Mouse (Mus musculus) neural tube, embryonic 14.5 days (tissue): ENCODE measurements around the gene Itga9. TPM values are rescaled to one million over a fixed set of nuclear protein-coding genes. Genes with fewer than 3 reads are reported as not detected.

Source experiments
- ATAC-seq: fragments of 200-750 bp; cut with Nextera tagmentation; 2 replicates; pipeline ENCODE4 v1.8.0; 2017; ENCODE audit warnings: low read depth, mild to moderate bottlenecking, moderate TSS enrichment, moderate library complexity
- H3K27ac ChIP-seq: fragments of 300-500 bp; sonication (generic); 2 replicates; pipeline ENCODE4 v1.5.1; 2014; ENCODE audit warnings: low read depth, mild to moderate bottlenecking, control low read depth, low read length, moderate library complexity, mixed read lengths
- H3K27me3 ChIP-seq: fragments of 300-500 bp; sonication (generic); 2 replicates; pipeline ENCODE4 v1.6.1; 2014; ENCODE audit warnings: low read length; ENCODE audit not compliant: control insufficient read depth, insufficient read depth
- H3K36me3 ChIP-seq: fragments of 300-500 bp; sonication (generic); 2 replicates; pipeline ENCODE4 v1.6.1; 2014; ENCODE audit warnings: low read length, mixed read lengths; ENCODE audit not compliant: control insufficient read depth, insufficient read depth
- H3K4me1 ChIP-seq: fragments of 300-500 bp; sonication (generic); 2 replicates; pipeline ENCODE4 v1.6.1; 2014; ENCODE audit warnings: low read length; ENCODE audit not compliant: control insufficient read depth, insufficient read depth
- H3K4me2 ChIP-seq: fragments of 300-500 bp; sonication (generic); 2 replicates; pipeline ENCODE4 v1.6.1; 2014; ENCODE audit warnings: mild to moderate bottlenecking, low read depth, low read length, control low read depth
- H3K4me3 ChIP-seq: fragments of 300-500 bp; sonication (generic); 2 replicates; pipeline ENCODE4 v1.5.1; 2014; ENCODE audit warnings: low read depth, low read length, control low read depth, mixed read lengths
- H3K9ac ChIP-seq: fragments of 300-500 bp; sonication (generic); replicated peaks from 2 replicates; pipeline ENCODE4 v1.6.1; 2014; ENCODE audit warnings: low read depth, mild to moderate bottlenecking, control low read depth, low read length, mixed read lengths
- H3K9me3 ChIP-seq: fragments of 300-500 bp; sonication (generic); 2 replicates; pipeline ENCODE4 v1.6.1; 2016; ENCODE audit warnings: low read length; ENCODE audit not compliant: control insufficient read depth
- WGBS: fragments of 180-500 bp; shearing (Covaris S2); extraction: QIAGEN DNeasy Blood & Tissue Kit; methylation state at CpG from one replicate; pipeline ENCODE4 v1.1.7; 2014; 5-methylcytosine and 5-hydroxymethylcytosine counted together
- polyA plus RNA-seq: library from polyadenylated mRNA; unstranded; fragments of >200 nt; fragmentation: Nextera tagmentation; extraction: Ambion mirVana; gene quantifications from 2 replicates; pipeline ENCODE4 v1.2.1, GENCODE M21; 2014

Gene Itga9
- 1.7 and 3.1 TPM in 2 replicates for polyA plus RNA-seq

DNA sequence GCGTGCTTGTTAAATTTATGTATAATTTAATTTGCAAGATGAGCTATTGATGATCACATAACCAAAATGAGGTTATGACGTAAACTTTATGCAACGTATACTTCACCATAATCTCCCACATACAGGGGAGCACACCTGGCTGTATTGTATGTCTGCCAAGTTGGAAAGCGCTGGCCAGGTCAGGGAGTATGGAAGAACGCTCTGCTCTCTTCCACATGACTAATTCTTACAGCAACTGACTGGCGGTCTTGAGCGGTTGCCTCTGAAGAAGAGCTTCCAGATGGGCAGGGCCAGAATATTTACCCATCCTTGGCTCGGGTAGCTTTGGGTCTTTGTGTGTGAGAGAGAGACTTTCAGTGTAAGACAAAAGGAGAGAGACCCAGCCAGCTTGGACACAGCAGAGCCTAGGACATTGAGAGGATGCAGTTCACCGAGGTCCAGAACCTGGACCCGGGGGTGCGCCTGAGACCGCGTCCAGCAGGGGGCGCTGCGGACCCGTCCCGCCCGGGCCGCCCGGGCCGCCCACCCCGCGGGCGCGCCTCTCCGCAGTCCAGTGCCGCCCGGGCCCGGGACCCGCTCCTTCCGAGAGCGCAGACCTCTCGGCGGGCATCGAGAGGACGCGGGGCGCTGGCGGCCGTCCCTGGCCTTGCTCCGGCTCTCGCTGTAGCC is at the start of gene Itga9:
Gene Itga9, plus strand, starts transcription at position 543 of the 669 bp plus-strand sequence.
- Histone ChIP-seq H3K27me3 (peaks cover 5% of the 10 kb centered on the region; the same call in 1 of the 2 replicates), H3K4me1 (peaks cover 9% of the 10 kb centered on the region; the same call in 1 of the 2 replicates), H3K27ac (no peak within 1 kb of the TSS), H3K9me3 (no peaks in the 10 kb centered on the region), H3K4me3 (peak within 1 kb of the TSS; percentile 52), H3K36me3 (no peaks in the 10 kb centered on the region), H3K9ac (peak within 1 kb of the TSS; percentile 62), H3K4me2 (peak within 1 kb of the TSS; percentile 76)
- peak; percentile 90 for ATAC-seq
- 11% methylated on average over 41 of the region's 42 CpGs for WGBS

DNA sequence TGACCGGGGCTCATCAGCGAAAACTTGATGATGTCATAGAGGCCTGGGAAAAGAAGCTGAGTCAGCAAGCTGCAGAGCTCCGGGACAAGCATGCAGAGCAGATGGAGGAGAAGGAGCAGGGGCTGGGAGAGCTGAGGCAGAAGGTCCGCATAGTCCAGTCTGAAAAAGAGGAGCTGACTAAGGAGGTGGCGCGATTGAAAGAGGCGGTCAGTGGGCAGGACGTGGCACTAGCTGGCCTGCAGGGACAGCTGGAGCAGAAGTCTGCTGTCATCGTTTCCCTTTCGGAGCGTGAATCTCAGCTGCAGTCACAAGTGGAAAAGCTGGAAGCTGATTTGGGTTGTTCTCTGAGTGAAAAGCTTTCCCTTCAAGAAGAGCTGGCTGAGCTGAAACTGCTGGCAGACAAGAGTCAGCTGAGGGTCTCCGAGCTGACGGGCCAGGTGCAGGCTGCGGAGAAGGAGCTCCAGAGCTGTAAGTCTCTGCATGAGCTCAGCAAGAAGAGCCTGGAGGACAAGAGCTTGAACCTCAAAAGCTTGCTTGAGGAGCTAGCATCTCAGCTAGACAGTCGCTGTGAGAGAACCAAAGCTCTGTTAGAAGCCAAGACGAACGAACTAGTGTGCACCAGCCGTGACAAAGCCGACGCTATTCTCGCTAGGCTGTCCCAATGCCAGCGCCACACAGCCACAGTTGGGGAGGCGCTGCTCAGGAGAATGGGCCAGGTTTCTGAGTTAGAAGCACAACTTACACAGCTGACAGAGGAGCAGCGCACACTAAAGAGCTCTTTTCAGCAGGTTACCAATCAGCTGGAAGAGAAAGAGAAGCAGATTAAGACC is 49.3 kb upstream of the Itga9 start:
- peaks cover 62% of the 10 kb centered on the region for H3K36me3 ChIP-seq
- no peaks in the 10 kb centered on the region for H3K27me3 ChIP-seq
- H3K9ac ChIP-seq: no peak overlapping the region
- no peak overlapping the region for H3K4me2 ChIP-seq
- H3K27ac ChIP-seq: no peak overlapping the region
- no peaks in the 10 kb centered on the region for H3K4me1 ChIP-seq
- WGBS: 79% methylated on average over 24 of the region's 24 CpGs
- ATAC-seq: no peak
- H3K9me3 ChIP-seq: no peaks in the 10 kb centered on the region
- no peak overlapping the region for H3K4me3 ChIP-seq

DNA sequence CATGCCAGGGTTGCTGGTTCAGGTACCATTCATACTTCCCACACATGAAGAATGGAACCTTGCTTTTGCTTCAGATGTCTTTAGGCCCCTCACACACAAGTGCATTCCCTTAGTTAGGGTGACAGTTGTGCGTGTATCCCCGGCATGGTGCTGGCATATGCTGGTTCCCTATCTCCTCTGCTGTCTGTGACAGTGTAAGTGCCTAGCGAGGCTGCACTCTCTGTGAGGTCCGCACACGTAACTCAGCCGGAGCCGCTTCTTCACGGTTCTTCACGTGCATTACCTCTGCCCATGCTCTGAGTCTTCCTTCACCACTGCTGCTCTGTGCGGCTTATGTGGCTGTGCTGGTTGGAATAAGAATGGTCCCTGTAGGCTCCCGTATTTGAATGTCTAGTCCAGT is 43.1 kb upstream of the Itga9 start:
- H3K9me3 ChIP-seq: no peaks in the 10 kb centered on the region
- no peaks in the 10 kb centered on the region for H3K27me3 ChIP-seq
- 97% methylated on average over 11 of the region's 11 CpGs for WGBS
- H3K9ac ChIP-seq: no peak overlapping the region
- no peak for ATAC-seq
- no peak overlapping the region for H3K4me2 ChIP-seq
- no peak overlapping the region for H3K4me3 ChIP-seq
- no peak overlapping the region for H3K27ac ChIP-seq
- H3K36me3 ChIP-seq: peaks cover 69% of the 10 kb centered on the region
- H3K4me1 ChIP-seq: no peaks in the 10 kb centered on the region

DNA sequence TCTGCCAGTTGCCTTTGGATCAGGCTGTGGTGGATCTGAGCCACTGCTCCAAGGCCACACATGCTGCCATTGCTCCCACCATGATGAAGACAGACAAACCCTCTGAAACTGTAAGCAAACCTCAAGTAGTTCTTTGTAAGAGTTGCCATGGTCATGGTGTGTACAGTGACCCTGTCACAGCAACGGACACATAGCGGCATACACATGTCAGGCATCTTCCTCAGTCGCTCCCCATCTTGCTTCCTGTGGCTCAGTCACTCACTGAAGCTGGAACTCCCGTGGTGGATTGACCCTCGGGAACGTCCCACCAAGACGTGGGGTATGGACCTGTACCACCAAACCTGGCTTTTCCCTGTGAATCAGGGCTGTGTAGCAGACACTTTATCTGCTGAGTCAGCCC is 42.6 kb upstream of the Itga9 start:
- Histone ChIP-seq H3K4me1 (no peaks in the 10 kb centered on the region), H3K27ac (no peak overlapping the region), H3K4me2 (no peak overlapping the region), H3K9ac (no peak overlapping the region), H3K4me3 (no peak overlapping the region), H3K27me3 (no peaks in the 10 kb centered on the region), H3K36me3 (peaks cover 64% of the 10 kb centered on the region), H3K9me3 (no peaks in the 10 kb centered on the region)
- 90% methylated on average over 7 of the region's 7 CpGs for WGBS
- ATAC-seq: no peak

DNA sequence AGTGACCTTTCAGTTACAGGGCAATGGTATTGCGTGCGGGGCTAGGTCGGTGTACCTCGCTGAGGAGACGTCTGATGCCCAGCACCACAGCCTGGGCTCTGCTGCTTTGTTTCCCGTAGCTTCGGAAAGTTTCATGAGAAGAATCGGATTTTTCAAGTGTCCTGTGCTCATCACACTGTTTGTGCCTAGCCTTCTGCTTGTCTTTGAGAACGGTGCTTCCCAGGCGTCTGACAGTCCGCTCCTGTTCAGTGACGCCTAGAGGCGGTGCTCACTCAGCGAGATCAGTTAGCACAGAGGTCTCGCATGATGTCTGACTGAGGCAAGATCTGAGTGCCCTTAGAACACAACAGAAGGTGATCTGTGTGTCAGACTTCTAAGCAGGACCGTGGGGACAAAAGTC is 41.8 kb upstream of the Itga9 start:
- H3K4me2 ChIP-seq: no peak overlapping the region
- WGBS: 94% methylated on average over 16 of the region's 16 CpGs

DNA sequence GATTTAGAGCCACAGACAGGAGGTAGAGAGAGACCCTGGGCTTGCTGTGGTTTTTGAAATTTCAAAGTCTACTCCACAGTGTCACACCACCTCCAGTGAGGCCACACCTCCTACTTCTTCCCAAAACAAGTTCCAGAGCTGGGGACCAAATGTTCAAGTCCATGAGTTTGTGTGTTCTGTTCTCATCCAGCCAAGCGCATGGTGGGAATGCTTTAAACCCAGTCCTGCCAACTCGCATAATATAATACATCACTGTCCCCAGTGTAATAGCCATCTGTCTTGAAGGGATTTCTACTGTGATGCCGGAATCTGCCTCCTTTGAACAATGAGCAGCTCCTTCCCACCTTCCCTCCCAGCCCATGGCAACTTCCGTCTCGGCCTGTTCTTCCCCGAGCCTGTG is 37.2 kb upstream of the Itga9 start:
- Histone ChIP-seq H3K36me3 (peaks cover 53% of the 10 kb centered on the region), H3K9me3 (no peaks in the 10 kb centered on the region), H3K4me1 (no peaks in the 10 kb centered on the region), H3K4me3 (no peak overlapping the region), H3K9ac (no peak overlapping the region), H3K27ac (no peak overlapping the region), H3K4me2 (no peak overlapping the region), H3K27me3 (no peaks in the 10 kb centered on the region)
- 79% methylated on average over 6 of the region's 6 CpGs for WGBS
- no peak for ATAC-seq

More for the DNA sequence above, 41.8 kb upstream of the Itga9 start:
- Histone ChIP-seq H3K9me3 (no peaks in the 10 kb centered on the region), H3K36me3 (peaks cover 63% of the 10 kb centered on the region), H3K27me3 (no peaks in the 10 kb centered on the region), H3K4me3 (no peak overlapping the region), H3K27ac (no peak overlapping the region), H3K9ac (no peak overlapping the region), H3K4me1 (no peaks in the 10 kb centered on the region)
- ATAC-seq: no peak

DNA sequence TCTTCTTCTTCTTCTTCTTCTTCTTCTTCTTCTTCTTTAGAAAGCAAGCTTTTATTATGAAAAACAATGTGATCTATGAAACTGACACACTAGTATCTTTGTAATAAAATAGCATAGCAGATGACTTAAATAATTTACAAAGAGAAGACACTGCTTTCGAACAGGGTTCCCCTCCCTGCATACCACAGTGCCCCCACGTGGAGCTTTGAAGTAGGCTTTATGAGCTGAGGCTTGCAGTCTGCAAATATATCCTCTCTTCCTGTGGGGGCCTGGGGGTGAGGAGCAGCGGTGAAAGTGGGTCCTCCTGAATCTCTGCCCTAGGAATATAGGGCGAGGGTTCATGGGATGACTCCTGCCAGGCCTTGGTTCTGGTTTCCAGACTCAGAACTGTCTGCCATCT is 35.6 kb upstream of the Itga9 start:
- Histone ChIP-seq H3K36me3 (peaks cover 52% of the 10 kb centered on the region), H3K9ac (no peak overlapping the region), H3K27ac (no peak overlapping the region), H3K9me3 (no peaks in the 10 kb centered on the region), H3K27me3 (no peaks in the 10 kb centered on the region), H3K4me3 (no peak overlapping the region), H3K4me1 (no peaks in the 10 kb centered on the region), H3K4me2 (no peak overlapping the region)
- 87% methylated on average over 4 of the region's 4 CpGs for WGBS
- ATAC-seq: no peak

DNA sequence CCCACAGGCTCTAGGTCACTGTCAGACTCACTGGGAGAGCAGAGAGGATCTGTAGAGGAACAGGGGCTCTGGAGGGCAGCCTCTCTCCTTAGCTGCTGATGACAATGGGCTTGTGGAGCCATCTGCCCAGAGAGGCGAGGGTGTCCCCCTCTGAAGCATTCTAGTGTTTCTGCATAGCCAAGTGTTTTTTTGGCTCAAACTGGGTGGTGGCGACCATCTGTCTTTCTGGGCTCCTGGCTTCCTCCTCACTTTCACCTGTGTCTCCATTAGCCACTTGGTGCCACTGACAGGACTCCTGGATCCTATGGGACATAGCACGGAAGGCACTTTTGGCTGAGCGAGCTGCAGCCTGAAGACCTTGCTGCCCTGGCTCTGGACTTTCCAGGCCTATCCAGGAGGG is 34.8 kb upstream of the Itga9 start:
- H3K4me3 ChIP-seq: no peak overlapping the region
- no peak overlapping the region for H3K4me2 ChIP-seq
- no peaks in the 10 kb centered on the region for H3K27me3 ChIP-seq
- H3K9me3 ChIP-seq: no peaks in the 10 kb centered on the region
- H3K27ac ChIP-seq: no peak overlapping the region
- no peak overlapping the region for H3K9ac ChIP-seq
- no peak for ATAC-seq
- H3K36me3 ChIP-seq: peaks cover 45% of the 10 kb centered on the region
- no peaks in the 10 kb centered on the region for H3K4me1 ChIP-seq
- 92% methylated on average over 4 of the region's 4 CpGs for WGBS

DNA sequence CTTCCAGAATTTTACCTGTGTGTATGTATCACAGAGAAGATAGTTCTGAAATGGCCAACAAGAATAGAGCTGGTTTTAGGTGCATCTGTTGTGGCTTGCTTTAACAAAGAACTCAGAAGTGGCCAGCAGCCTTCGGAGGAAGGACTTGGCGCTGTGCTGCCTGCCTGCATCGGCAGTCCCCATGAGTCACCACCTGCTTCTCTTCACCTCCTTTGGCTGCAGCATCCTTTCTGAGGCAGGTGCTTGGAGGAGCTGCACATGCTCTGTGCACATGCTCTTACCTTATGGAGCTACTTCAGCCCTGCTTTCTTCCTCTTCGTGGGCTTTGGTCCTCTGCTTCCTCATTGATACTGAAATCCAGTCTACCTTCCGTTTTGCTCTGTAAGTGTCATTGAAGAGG is 31.6 kb upstream of the Itga9 start:
- H3K9ac ChIP-seq: no peak overlapping the region
- H3K4me2 ChIP-seq: no peak overlapping the region
- ATAC-seq: no peak
- no peaks in the 10 kb centered on the region for H3K4me1 ChIP-seq
- peaks cover 37% of the 10 kb centered on the region for H3K36me3 ChIP-seq
- no peaks in the 10 kb centered on the region for H3K9me3 ChIP-seq
- H3K4me3 ChIP-seq: no peak overlapping the region
- WGBS: 97% methylated on average over 5 of the region's 5 CpGs
- no peak overlapping the region for H3K27ac ChIP-seq
- no peaks in the 10 kb centered on the region for H3K27me3 ChIP-seq
